In genomic region chr5:4486391-4487132, GRCm38 (mm10) we compare ENCODE assay signal across 10 mouse cellular contexts.
A peak's percentile ranks its signal among the peaks of the same experiment; 100 is the strongest.
DNase-seq lines count a peak whose midpoint lies in the region; ATAC-seq and TF ChIP-seq lines count a peak whose summit lies in the region.
"Had no signal": no experiment of that assay in that cellular context is flagged by ENCODE, and none has a peak within 500 bp of the region (broad histone marks: within the 10 kb centered on the region; RNA-seq: fewer than 3 reads in every experiment).

No protein-coding gene starts in this region.

- WGBS in embryonic facial prominence, embryonic 12.5 days, result 68% methylated on average over 4 of the region's 4 CpGs
- WGBS in hindbrain, embryonic 10.5 days, result 85% methylated on average over 4 of the region's 4 CpGs
- WGBS in midbrain, embryonic 10.5 days, result 85% methylated on average over 4 of the region's 4 CpGs
- WGBS in liver, postnatal 0 days (ENCODE audit: insufficient replicate concordance), result 83% methylated on average over 4 of the region's 4 CpGs

- no peak for DNase-seq in gastrocnemius, adult 2 months
- DNase-seq in gastrocnemius, postnatal 36 days, result no peak
- no peak for DNase-seq in hindbrain, embryonic 10.5 days (ENCODE audit: low spot score)
- no peak for DNase-seq in midbrain, embryonic 10.5 days (ENCODE audit: low spot score)
- no peak for DNase-seq in liver, postnatal 0 days
- DNase-seq in adrenal gland, adult 8-10 months, result no peak
- DNase-seq in retina, embryonic 14.5 days (ENCODE audit: low spot score), result no peak
- DNase-seq: adrenal gland, postnatal 14 days had no signal

- no peak for TF ChIP-seq CTCF in gastrocnemius, adult 2 months (IDR thresholded peaks at IDR 0.05)
- no peak for TF ChIP-seq CTCF in liver, postnatal 0 days (IDR thresholded peaks at IDR 0.05; ENCODE audit: low read depth)

- H3K4me2 ChIP-seq in embryonic facial prominence, embryonic 12.5 days (replicated peaks), result 0 out of 2 replicates have a peak overlapping the region, but pooled peaks have one; percentile 17
- H3K4me2 ChIP-seq in liver, postnatal 0 days (ENCODE audit: low read depth, low read length), result no peak overlapping the region

- H3K9me3 ChIP-seq in embryonic facial prominence, embryonic 12.5 days, result no peaks in the 10 kb centered on the region
- no peaks in the 10 kb centered on the region for H3K9me3 ChIP-seq in hindbrain, embryonic 10.5 days
- no peaks in the 10 kb centered on the region for H3K9me3 ChIP-seq in midbrain, embryonic 10.5 days (replicated peaks)
- no peaks in the 10 kb centered on the region for H3K9me3 ChIP-seq in liver, postnatal 0 days (ENCODE audit: low read length)

- no peaks in the 10 kb centered on the region for H3K36me3 ChIP-seq in embryonic facial prominence, embryonic 12.5 days
- H3K36me3 ChIP-seq in hindbrain, embryonic 10.5 days, result no peaks in the 10 kb centered on the region
- no peaks in the 10 kb centered on the region for H3K36me3 ChIP-seq in midbrain, embryonic 10.5 days
- no peaks in the 10 kb centered on the region for H3K36me3 ChIP-seq in liver, postnatal 0 days (replicated peaks; ENCODE audit: insufficient read depth, low read length)

- intact Hi-C loops in gastrocnemius, adult 2 months (cut with DNase I), result no loop called here
- intact Hi-C loops in gastrocnemius, postnatal 36 days (cut with DNase I), result no loop called here

- H3K27me3 ChIP-seq in embryonic facial prominence, embryonic 12.5 days, result no peaks in the 10 kb centered on the region
- H3K27me3 ChIP-seq in hindbrain, embryonic 10.5 days (ENCODE audit: insufficient read depth, poor library complexity, severe bottlenecking), result no peaks in the 10 kb centered on the region
- 0 out of 2 replicates have a peak, but pooled peaks cover 4% of the 10 kb centered on the region for H3K27me3 ChIP-seq in midbrain, embryonic 10.5 days (ENCODE audit: low read depth, poor library complexity, severe bottlenecking)
- no peaks in the 10 kb centered on the region for H3K27me3 ChIP-seq in liver, postnatal 0 days (ENCODE audit: insufficient read depth, low read length)

- peaks cover 29% of the 10 kb centered on the region for H3K4me1 ChIP-seq in embryonic facial prominence, embryonic 12.5 days
- peaks cover 27% of the 10 kb centered on the region for H3K4me1 ChIP-seq in hindbrain, embryonic 10.5 days (replicated peaks)
- H3K4me1 ChIP-seq in midbrain, embryonic 10.5 days, result peaks cover 26% of the 10 kb centered on the region
- no peaks in the 10 kb centered on the region for H3K4me1 ChIP-seq in liver, postnatal 0 days (ENCODE audit: insufficient read depth)

- peak; percentile 61; the same call in 1 of the 2 replicates for ATAC-seq in embryonic facial prominence, embryonic 12.5 days (ENCODE audit: insufficient number of reproducible peaks, insufficient read depth, low FRiP score, low TSS enrichment)
- ATAC-seq in liver, postnatal 0 days, result no peak
- ATAC-seq: intestine, postnatal 0 days had no signal

- TF ChIP-seq EP300 in liver, postnatal 0 days (IDR thresholded peaks at IDR 0.05; ENCODE audit: low read depth), result no peak

- no peak overlapping the region for H3K9ac ChIP-seq in embryonic facial prominence, embryonic 12.5 days
- H3K9ac ChIP-seq in liver, postnatal 0 days (replicated peaks), result no peak overlapping the region

- H3K4me3 ChIP-seq in gastrocnemius, adult 2 months, result no peak overlapping the region
- H3K4me3 ChIP-seq in embryonic facial prominence, embryonic 12.5 days, result no peak overlapping the region
- no peak overlapping the region for H3K4me3 ChIP-seq in hindbrain, embryonic 10.5 days
- no peak overlapping the region for H3K4me3 ChIP-seq in midbrain, embryonic 10.5 days
- no peak overlapping the region for H3K4me3 ChIP-seq in liver, postnatal 0 days (ENCODE audit: low read depth, low read length)

- peak overlapping the region; percentile 38; the same call in 1 of the 2 replicates for H3K27ac ChIP-seq in gastrocnemius, adult 2 months
- peak overlapping the region; percentile 88 for H3K27ac ChIP-seq in embryonic facial prominence, embryonic 12.5 days
- peak overlapping the region; percentile 77 for H3K27ac ChIP-seq in hindbrain, embryonic 10.5 days
- peak overlapping the region; percentile 64 for H3K27ac ChIP-seq in midbrain, embryonic 10.5 days (replicated peaks)
- no peak overlapping the region for H3K27ac ChIP-seq in liver, postnatal 0 days (ENCODE audit: low read depth)
